Mouse (Mus musculus): ENCODE results near the gene Wdr47. TPM values are rescaled to one million over a fixed set of nuclear protein-coding genes. Genes with fewer than 3 reads are reported as not detected.
"Not testable (repeated sequence)": the region's sequence is repeated elsewhere in the genome, so short reads cannot be mapped to it uniquely, and the experiment has no call there.

Gene Wdr47
- polyA plus RNA-seq, 1 experiment from 2014 or later: 25.7 TPM

GRCm38 (mm10) chr3:108591530-108592522, 747 bp downstream of the Wdr47 start:
- in situ Hi-C loops (cut with MboI; ENCODE audit: low pct_unique_long_range_greater_than_20kb): no loop called here
- no peaks in the 10 kb centered on the region for H3K27me3 ChIP-seq
- ATAC-seq (peak; percentile 41), DNase-seq (ENCODE audit: low read depth, low spot score) (no peak)
- no peak for TF ChIP-seq CTCF (IDR thresholded peaks at IDR 0.05)
- POLR2A ChIA-PET: interaction anchor here (0.6 to 1.1 kb wide), 4 partner anchors 20 to 500 kb away, joined by 3 to 4 read pairs (median 4); partner anchors contain the start of gene Taf13
- CTCF ChIA-PET: interaction anchor here (0.7 kb wide), 1 partner anchor 106 kb away, joined by 3 read pairs; no protein-coding TSS in a partner anchor

GRCm38 (mm10) chr3:108608906-108609305, 17.8 kb downstream of the Wdr47 start:
- CTCF ChIA-PET: interaction anchor here (1.0 to 1.2 kb wide), 3 partner anchors 11 to 63 kb away, joined by 3 read pairs; no protein-coding TSS in a partner anchor
- no peaks in the 10 kb centered on the region for H3K27me3 ChIP-seq
- in situ Hi-C loops (cut with MboI; ENCODE audit: low pct_unique_long_range_greater_than_20kb): no loop called here
- ATAC-seq (peak; percentile 90), DNase-seq (ENCODE audit: low read depth, low spot score) (peak; percentile 30)
- POLR2A ChIA-PET: no interaction called here
- no peak for TF ChIP-seq CTCF (IDR thresholded peaks at IDR 0.05)

- ChIA-PET CTCF (interaction anchor here (0.9 to 1.4 kb wide), 3 partner anchors 34 to 71 kb away, joined by 3 to 4 read pairs (median 4); no protein-coding TSS in a partner anchor), POLR2A (interaction anchor here (0.7 kb wide), 1 partner anchor 179 kb away, joined by 4 read pairs; no protein-coding TSS in a partner anchor)
- DNase-seq (ENCODE audit: low read depth, low spot score) (no peak), ATAC-seq (no peak)
- in situ Hi-C loops (cut with MboI; ENCODE audit: low pct_unique_long_range_greater_than_20kb): no loop called here
- TF ChIP-seq CTCF (IDR thresholded peaks at IDR 0.05): no peak
- H3K27me3 ChIP-seq: no peaks in the 10 kb centered on the region
Measured at GRCm38 (mm10) chr3:108634761-108635160, 43.7 kb downstream of the Wdr47 start.

- in situ Hi-C loops (cut with MboI; ENCODE audit: low pct_unique_long_range_greater_than_20kb): no loop called here
- ChIA-PET CTCF (interaction anchor here (0.9 to 2.1 kb wide), 4 partner anchors 9 to 21 kb away, joined by 3 to 6 read pairs (median 5); no protein-coding TSS in a partner anchor), POLR2A (interaction anchor here (0.6 kb wide), 1 partner anchor 9 kb away, joined by 3 read pairs; no protein-coding TSS in a partner anchor)
- DNase-seq (ENCODE audit: low read depth, low spot score) (no peak), ATAC-seq (no peak)
- no peaks in the 10 kb centered on the region for H3K27me3 ChIP-seq
- TF ChIP-seq CTCF (IDR thresholded peaks at IDR 0.05): peak; percentile 67
Measured at GRCm38 (mm10) chr3:108639412-108639811, 48.3 kb downstream of the Wdr47 start.

GRCm38 (mm10) chr3:108640998-108641397, 49.9 kb downstream of the Wdr47 start:
- DNase-seq (ENCODE audit: low read depth, low spot score): no peak
- ATAC-seq: no peak
- no peak for TF ChIP-seq CTCF (IDR thresholded peaks at IDR 0.05)
- in situ Hi-C loops (cut with MboI; ENCODE audit: low pct_unique_long_range_greater_than_20kb): loop anchor here (5.0 kb wide), 1 partner anchor 174 kb away; no protein-coding TSS in a partner anchor
- H3K27me3 ChIP-seq: no peaks in the 10 kb centered on the region
- ChIA-PET CTCF (interaction anchor here (0.7 to 1.7 kb wide), 6 partner anchors 9 to 23 kb away, joined by 3 to 4 read pairs (median 4); no protein-coding TSS in a partner anchor), POLR2A (interaction anchor here (0.6 kb wide), 1 partner anchor 196 kb away, joined by 3 read pairs; the partner anchor contains the start of gene Sars)

GRCm38 (mm10) chr3:108644856-108645255, 53.8 kb downstream of the Wdr47 start:
- H3K27me3 ChIP-seq: no peaks in the 10 kb centered on the region
- ChIA-PET POLR2A (interaction anchor here (1.3 kb wide), 1 partner anchor 15 kb away, joined by 3 read pairs; no protein-coding TSS in a partner anchor), CTCF (interaction anchor here (1.2 to 2.3 kb wide), 4 partner anchors 13 to 164 kb away, joined by 3 to 7 read pairs (median 4); no protein-coding TSS in a partner anchor)
- TF ChIP-seq CTCF (IDR thresholded peaks at IDR 0.05): no peak
- no peak for ATAC-seq
- in situ Hi-C loops (cut with MboI; ENCODE audit: low pct_unique_long_range_greater_than_20kb): loop anchor here (5.0 kb wide), 1 partner anchor 178 kb away; no protein-coding TSS in a partner anchor
- DNase-seq (ENCODE audit: low read depth, low spot score): no peak

- ATAC-seq: no peak
- in situ Hi-C loops (cut with MboI; ENCODE audit: low pct_unique_long_range_greater_than_20kb): no loop called here
Measured at GRCm38 (mm10) chr3:108646036-108646435, 55.0 kb downstream of the Wdr47 start.

GRCm38 (mm10) chr3:108647681-108648080, 56.6 kb downstream of the Wdr47 start:
- ATAC-seq; in situ Hi-C loops (cut with MboI; ENCODE audit: low pct_unique_long_range_greater_than_20kb); DNase-seq (ENCODE audit: low read depth, low spot score); H3K27me3 ChIP-seq: not testable (repeated sequence)
- ChIA-PET CTCF (interaction anchor here (0.7 to 1.7 kb wide), 2 partner anchors 10 to 24 kb away, joined by 3 to 4 read pairs; no protein-coding TSS in a partner anchor), POLR2A (interaction anchor here (0.6 to 0.7 kb wide), 3 partner anchors 8 to 793 kb away, joined by 3 to 7 read pairs (median 3); no protein-coding TSS in a partner anchor)

More at GRCm38 (mm10) chr3:108646036-108646435, 55.0 kb downstream of the Wdr47 start:
- POLR2A ChIA-PET: interaction anchor here (0.6 to 1.2 kb wide), 2 partner anchors 28 to 33 kb away, joined by 3 to 4 read pairs; no protein-coding TSS in a partner anchor
- H3K27me3 ChIP-seq: no peaks in the 10 kb centered on the region
- DNase-seq (ENCODE audit: low read depth, low spot score): peak; percentile 69
- TF ChIP-seq CTCF (IDR thresholded peaks at IDR 0.05): no peak
- CTCF ChIA-PET: interaction anchor here (0.8 to 2.3 kb wide), 9 partner anchors 15 to 244 kb away, joined by 3 to 7 read pairs (median 3); no protein-coding TSS in a partner anchor

- CTCF ChIA-PET: interaction anchor here (0.8 to 1.7 kb wide), 9 partner anchors 10 to 252 kb away, joined by 3 to 7 read pairs (median 4); no protein-coding TSS in a partner anchor
- no peak for DNase-seq (ENCODE audit: low read depth, low spot score)
- in situ Hi-C loops (cut with MboI; ENCODE audit: low pct_unique_long_range_greater_than_20kb): no loop called here
Measured at GRCm38 (mm10) chr3:108652866-108653642, 62.0 kb downstream of the Wdr47 start.

More at GRCm38 (mm10) chr3:108652866-108653642, 62.0 kb downstream of the Wdr47 start:
- POLR2A ChIA-PET: interaction anchor here (1.4 to 1.5 kb wide), 2 partner anchors 9 to 192 kb away, joined by 3 to 4 read pairs; no protein-coding TSS in a partner anchor
- ATAC-seq: no peak
- H3K27me3 ChIP-seq: no peaks in the 10 kb centered on the region
- peak; percentile 60 for TF ChIP-seq CTCF (IDR thresholded peaks at IDR 0.05)

Data from Patski (cell line).